Mouse (Mus musculus): ENCODE results near the gene Olfr1284. TPM values are rescaled to one million over a fixed set of nuclear protein-coding genes. Genes with fewer than 3 reads are reported as not detected.
"Not testable (repeated sequence)": the region's sequence is repeated elsewhere in the genome, so short reads cannot be mapped to it uniquely, and the experiment has no call there.

Olfr1284 gene
- not detected for total RNA-seq (2021)

GRCm38 (mm10) chr2:111375222-111375621, at the start of gene Olfr1284:
Gene Olfr1284 (plus strand): TSS chr2:111375522.
- intact Hi-C loops (cut with DNase I), result no loop called here

DNA sequence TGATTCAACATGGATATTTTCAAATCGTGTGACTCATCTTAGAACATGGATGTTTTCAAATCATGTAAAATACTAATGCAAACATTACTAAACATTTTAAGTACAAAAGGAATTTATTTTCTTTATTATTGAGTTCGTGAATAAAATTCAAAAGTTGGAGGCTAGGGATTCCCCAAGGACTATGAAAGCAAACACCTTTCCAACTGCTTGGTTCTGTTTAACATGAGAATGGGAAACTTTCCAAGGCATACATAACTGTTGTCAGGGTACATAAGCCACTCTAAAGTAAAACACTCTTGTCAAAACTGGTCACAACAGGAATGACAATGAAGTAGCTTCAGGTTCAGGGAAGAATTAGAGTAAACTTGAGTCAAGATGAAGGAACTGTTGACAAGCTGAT, 49.1 kb upstream of the Olfr1284 start, which contains the start of gene Olfr1281:
Gene Olfr1281 (plus strand): TSS at position 301 of the 400 bp plus-strand sequence.
- intact Hi-C loops (cut with DNase I), result no loop called here

More at GRCm38 (mm10) chr2:111375222-111375621, at the start of gene Olfr1284:
- DNase-seq (ENCODE audit: low spot score in 2 of 2), result no peak

GRCm38 (mm10) chr2:111333721-111334120, 41.6 kb upstream of the Olfr1284 start:
- DNase-seq (ENCODE audit: low spot score in 2 of 2); intact Hi-C loops (cut with DNase I): not testable (repeated sequence)

More for the DNA sequence above, 49.1 kb upstream of the Olfr1284 start, which contains the start of gene Olfr1281:
- no peak for DNase-seq (ENCODE audit: low spot score in 2 of 2)

- intact Hi-C loops (cut with DNase I), result no loop called here
- DNase-seq (ENCODE audit: low spot score in 2 of 2), result no peak
Measured at GRCm38 (mm10) chr2:111335976-111336375, 39.3 kb upstream of the Olfr1284 start, which contains the start of gene Olfr1282. Gene Olfr1282 (minus strand): TSS chr2:111336076.

DNA sequence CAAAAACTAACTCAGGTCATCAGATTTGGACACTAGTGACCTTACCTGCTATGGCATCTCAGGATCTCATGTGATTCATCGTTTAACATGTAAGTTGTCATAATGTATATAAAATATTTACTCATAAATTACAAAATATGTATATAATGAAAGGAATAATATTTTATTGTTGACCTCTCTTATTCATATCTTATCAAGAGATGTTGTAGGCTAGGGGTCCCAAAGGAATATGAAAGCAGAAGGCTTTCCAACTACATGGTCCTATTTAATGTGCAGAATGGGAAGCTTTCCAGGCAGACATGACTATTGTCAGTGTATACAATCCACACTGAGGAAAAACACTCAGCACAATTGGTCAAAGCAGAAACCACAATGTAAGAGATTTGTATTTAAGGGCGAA, 8.8 kb upstream of the Olfr1284 start, which contains the start of gene Olfr1283:
Gene Olfr1283 (plus strand): TSS at position 301 of the 400 bp plus-strand sequence.
- intact Hi-C loops (cut with DNase I), result no loop called here
- no peak for DNase-seq (ENCODE audit: low spot score in 2 of 2)

DNA sequence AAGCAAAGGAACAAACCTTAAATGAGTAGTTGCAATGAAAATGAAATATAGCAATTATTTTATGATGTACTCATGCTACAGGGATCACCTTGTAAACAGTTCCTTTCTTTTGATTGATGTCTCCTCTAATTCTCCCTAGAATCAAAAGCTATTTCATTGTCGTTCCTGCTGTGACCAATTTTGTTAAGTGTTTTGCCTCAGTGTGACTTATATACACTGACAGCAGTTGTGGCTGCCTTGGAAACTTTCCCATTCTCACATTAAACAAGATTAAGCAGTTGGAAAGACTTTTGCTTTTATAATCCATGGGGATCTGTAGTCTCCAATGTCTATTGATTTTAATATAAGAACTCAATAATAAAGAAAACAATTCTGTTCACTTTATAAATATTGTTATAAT, 47.6 kb downstream of the Olfr1284 start, which contains the start of gene Olfr1286:
Gene Olfr1286 (minus strand): TSS at position 185 of the 400 bp plus-strand sequence.
- intact Hi-C loops (cut with DNase I), result no loop called here
- DNase-seq (ENCODE audit: low spot score in 2 of 2), result no peak

Other genes starting within 250 kb of the Olfr1284 start
- not detected for gene Gm15130, start 222.6 kb upstream of the Olfr1284 start, total RNA-seq (2021)
- gene 4930430A15Rik, start 145.9 kb upstream of the Olfr1284 start, total RNA-seq (2021), result not detected
- gene Olfr1275, start 140.2 kb upstream of the Olfr1284 start, total RNA-seq (2021), result not detected
- gene Olfr1276, start 121.0 kb upstream of the Olfr1284 start, total RNA-seq (2021), result not detected
- gene Olfr1277, start 101.4 kb upstream of the Olfr1284 start, total RNA-seq (2021), result not detected
- gene Olfr1278, start 85.4 kb upstream of the Olfr1284 start, total RNA-seq (2021), result not detected
- gene Olfr1279, start 74.9 kb upstream of the Olfr1284 start, total RNA-seq (2021), result not detected
- not detected for gene Olfr1280, start 61.5 kb upstream of the Olfr1284 start, total RNA-seq (2021)
- not detected for gene Olfr1281, start 49.0 kb upstream of the Olfr1284 start, total RNA-seq (2021)
- not detected for gene Olfr1282, start 39.4 kb upstream of the Olfr1284 start, total RNA-seq (2021)
- gene Olfr1283, start 8.7 kb upstream of the Olfr1284 start, total RNA-seq (2021), result not detected
- gene Olfr1286, start 47.6 kb downstream of the Olfr1284 start, total RNA-seq (2021), result not detected
- gene Olfr1287, start 73.6 kb downstream of the Olfr1284 start, total RNA-seq (2021), result not detected
- not detected for gene Olfr1288, start 98.6 kb downstream of the Olfr1284 start, total RNA-seq (2021)
- not detected for gene Olfr1289, start 105.3 kb downstream of the Olfr1284 start, total RNA-seq (2021)
- gene Olfr1290, start 118.3 kb downstream of the Olfr1284 start, total RNA-seq (2021), result not detected
- not detected for gene Olfr1291-ps1, start 121.7 kb downstream of the Olfr1284 start, total RNA-seq (2021)
- not detected for gene Olfr1293-ps, start 149.7 kb downstream of the Olfr1284 start, total RNA-seq (2021)
- gene Olfr1294, start 164.8 kb downstream of the Olfr1284 start, total RNA-seq (2021), result not detected
- gene Olfr1295, start 194.2 kb downstream of the Olfr1284 start, total RNA-seq (2021), result not detected